Mouse (Mus musculus): Measurements from ENCODE around the gene Gm10974. TPM values are rescaled to one million over a fixed set of nuclear protein-coding genes. Genes with fewer than 3 reads are reported as not detected.

Gene Gm10974
- not detected in 2 replicates for total RNA-seq (2017)

- ATAC-seq (ENCODE audit: extremely low read depth, insufficient number of reproducible peaks, low FRiP score, poor library complexity, severe bottlenecking): no peak
These were observed at the start of gene Gm10974 for GRCm38 (mm10) chr7:66365904-66366303. TSS of gene Gm10974 (plus strand) at chr7:66365905.

GRCm38 (mm10) chr7:66318147-66318546 lies 47.6 kb upstream of the Gm10974 start:
- ATAC-seq (ENCODE audit: extremely low read depth, insufficient number of reproducible peaks, low FRiP score, poor library complexity, severe bottlenecking): no peak

GRCm38 (mm10) chr7:66320996-66321395 lies 44.7 kb upstream of the Gm10974 start:
- no peak for ATAC-seq (ENCODE audit: extremely low read depth, insufficient number of reproducible peaks, low FRiP score, poor library complexity, severe bottlenecking)

- no peak for ATAC-seq (ENCODE audit: extremely low read depth, insufficient number of reproducible peaks, low FRiP score, poor library complexity, severe bottlenecking)
These were observed 42.3 kb upstream of the Gm10974 start for GRCm38 (mm10) chr7:66323252-66324015.

- ATAC-seq (ENCODE audit: extremely low read depth, insufficient number of reproducible peaks, low FRiP score, poor library complexity, severe bottlenecking): no peak
These were observed 40.2 kb upstream of the Gm10974 start for GRCm38 (mm10) chr7:66325419-66326053.

DNA sequence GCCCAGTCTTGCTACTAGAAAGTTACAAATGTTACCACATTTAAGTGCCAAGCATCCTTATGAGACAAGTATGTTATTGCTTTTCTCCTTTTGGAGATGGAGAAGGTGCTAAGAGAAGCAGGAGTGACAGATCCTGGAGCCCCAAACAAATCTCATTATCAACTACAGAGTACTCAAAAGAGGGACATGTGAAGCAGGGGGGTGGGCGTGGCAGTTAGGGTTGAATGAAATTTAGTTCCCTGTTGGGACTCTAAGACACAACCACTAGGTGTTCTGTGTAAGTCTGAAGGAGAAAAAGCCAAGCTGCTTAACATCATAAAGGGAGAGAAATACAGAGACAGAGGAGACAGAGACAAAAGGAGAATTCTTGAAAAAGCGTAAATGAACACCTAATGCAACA lies 38.2 kb upstream of the Gm10974 start:
- ATAC-seq (ENCODE audit: extremely low read depth, insufficient number of reproducible peaks, low FRiP score, poor library complexity, severe bottlenecking): no peak

DNA sequence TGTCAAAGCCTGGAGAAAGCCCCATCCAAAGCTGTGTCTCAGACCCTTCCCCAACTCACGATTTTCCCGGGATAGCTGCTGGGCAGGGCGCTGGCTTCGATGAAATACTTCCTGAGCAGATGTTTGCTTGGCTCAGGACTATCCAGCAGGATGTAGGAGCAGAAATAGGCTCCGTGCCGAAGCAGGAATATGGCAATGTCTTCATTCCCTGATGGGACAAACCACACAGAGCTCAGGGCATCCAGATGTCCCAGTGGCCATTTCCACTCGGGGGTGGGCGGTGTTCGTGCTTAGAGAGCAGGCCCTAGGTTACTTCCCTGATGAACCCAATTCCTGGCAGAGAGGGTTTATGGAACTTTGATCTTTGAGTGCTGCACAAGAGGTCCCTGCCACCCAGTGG lies 35.1 kb upstream of the Gm10974 start:
- no peak for ATAC-seq (ENCODE audit: extremely low read depth, insufficient number of reproducible peaks, low FRiP score, poor library complexity, severe bottlenecking)

DNA sequence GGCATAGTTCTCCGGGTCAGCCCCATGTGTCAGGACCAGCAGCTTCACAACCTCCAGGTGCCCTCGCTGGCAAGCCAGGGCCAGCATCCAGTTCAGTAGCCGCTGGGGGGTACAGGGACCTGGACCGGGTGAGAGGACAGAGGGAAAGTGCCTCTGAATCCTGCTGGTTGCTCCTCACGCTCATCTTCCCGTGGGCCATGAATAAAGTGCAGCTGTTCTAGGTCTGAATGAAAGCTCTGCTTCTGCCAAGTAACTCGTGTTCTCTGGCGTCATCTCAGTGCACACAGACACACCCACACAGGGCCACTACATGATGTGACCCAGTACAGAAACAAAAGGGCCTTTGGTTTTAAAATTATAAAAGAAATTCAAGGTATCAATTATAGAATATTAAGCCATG lies 33.4 kb upstream of the Gm10974 start:
- ATAC-seq (ENCODE audit: extremely low read depth, insufficient number of reproducible peaks, low FRiP score, poor library complexity, severe bottlenecking): no peak

GRCm38 (mm10) chr7:66333906-66334500 lies 31.7 kb upstream of the Gm10974 start:
- no peak for ATAC-seq (ENCODE audit: extremely low read depth, insufficient number of reproducible peaks, low FRiP score, poor library complexity, severe bottlenecking)

GRCm38 (mm10) chr7:66336955-66337354 lies 28.8 kb upstream of the Gm10974 start:
- ATAC-seq (ENCODE audit: extremely low read depth, insufficient number of reproducible peaks, low FRiP score, poor library complexity, severe bottlenecking): no peak

- ATAC-seq (ENCODE audit: extremely low read depth, insufficient number of reproducible peaks, low FRiP score, poor library complexity, severe bottlenecking): no peak
These were observed 26.1 kb upstream of the Gm10974 start for GRCm38 (mm10) chr7:66339625-66340024.

DNA sequence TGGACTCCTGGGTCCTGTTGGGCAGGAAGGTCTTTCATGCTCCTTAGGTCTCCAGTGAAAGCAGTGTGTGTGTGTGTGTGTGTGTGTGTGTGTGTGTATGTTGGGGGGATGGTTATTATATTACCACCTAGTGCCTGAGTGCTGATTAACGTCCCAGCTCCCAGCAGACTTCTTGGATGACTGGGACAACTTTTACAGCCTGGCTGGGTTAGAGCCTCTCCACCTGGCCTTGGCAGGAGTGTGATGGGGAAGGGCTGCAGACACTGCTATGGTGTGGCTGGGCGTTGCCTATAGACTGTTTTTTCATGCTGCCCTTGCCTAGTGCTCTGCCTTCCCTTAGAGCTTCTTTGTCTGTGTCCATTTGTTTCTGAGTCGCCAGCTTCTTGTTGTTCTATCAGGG lies 25.7 kb upstream of the Gm10974 start:
- ATAC-seq (ENCODE audit: extremely low read depth, insufficient number of reproducible peaks, low FRiP score, poor library complexity, severe bottlenecking): no peak

DNA sequence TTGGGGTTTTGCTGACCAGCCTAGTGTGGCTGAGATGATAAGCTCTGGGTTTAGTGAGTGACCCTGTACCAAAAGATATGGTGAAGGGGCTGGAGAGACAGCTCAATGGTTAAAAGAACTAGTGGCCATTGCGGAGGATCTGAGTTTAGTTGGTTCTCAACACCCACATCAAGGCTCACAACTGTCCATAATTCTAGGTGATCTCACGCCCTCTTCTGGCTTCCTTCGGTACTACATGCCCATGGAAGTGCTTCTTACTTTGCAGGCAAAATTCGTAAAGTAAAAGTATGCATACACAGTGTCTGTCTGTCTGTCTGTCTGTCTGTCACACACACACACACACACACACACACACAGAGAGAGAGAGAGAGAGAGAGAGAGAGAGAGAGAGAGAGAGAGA lies 23.4 kb upstream of the Gm10974 start:
- peak; percentile 31; the same call in 1 of the 2 replicates for ATAC-seq (ENCODE audit: extremely low read depth, insufficient number of reproducible peaks, low FRiP score, poor library complexity, severe bottlenecking)

GRCm38 (mm10) chr7:66342831-66343230 lies 22.9 kb upstream of the Gm10974 start:
- no peak for ATAC-seq (ENCODE audit: extremely low read depth, insufficient number of reproducible peaks, low FRiP score, poor library complexity, severe bottlenecking)

- ATAC-seq (ENCODE audit: extremely low read depth, insufficient number of reproducible peaks, low FRiP score, poor library complexity, severe bottlenecking): no peak
These were observed 22.4 kb upstream of the Gm10974 start for GRCm38 (mm10) chr7:66343307-66343706.

GRCm38 (mm10) chr7:66346959-66347663 lies 18.6 kb upstream of the Gm10974 start:
- no peak for ATAC-seq (ENCODE audit: extremely low read depth, insufficient number of reproducible peaks, low FRiP score, poor library complexity, severe bottlenecking)

- no peak for ATAC-seq (ENCODE audit: extremely low read depth, insufficient number of reproducible peaks, low FRiP score, poor library complexity, severe bottlenecking)
These were observed 17.1 kb upstream of the Gm10974 start for GRCm38 (mm10) chr7:66348588-66348987.

- no peak for ATAC-seq (ENCODE audit: extremely low read depth, insufficient number of reproducible peaks, low FRiP score, poor library complexity, severe bottlenecking)
These were observed 16.0 kb upstream of the Gm10974 start for GRCm38 (mm10) chr7:66349670-66350069.

- ATAC-seq (ENCODE audit: extremely low read depth, insufficient number of reproducible peaks, low FRiP score, poor library complexity, severe bottlenecking): no peak
These were observed 14.6 kb upstream of the Gm10974 start for GRCm38 (mm10) chr7:66351074-66351473.

- ATAC-seq (ENCODE audit: extremely low read depth, insufficient number of reproducible peaks, low FRiP score, poor library complexity, severe bottlenecking): no peak
These were observed 10.8 kb upstream of the Gm10974 start for GRCm38 (mm10) chr7:66354911-66355310.

All from neutrophil, adult 5-6 weeks (primary cell).